Mouse (Mus musculus): ENCODE measurements at regions not wholly inside any gene's neighbourhood (a gene's known extent, or its start where the extent isn't known, plus 50 kb on each side); places are given as distances from the start of the nearest gene placed in this dataset.

DNA sequence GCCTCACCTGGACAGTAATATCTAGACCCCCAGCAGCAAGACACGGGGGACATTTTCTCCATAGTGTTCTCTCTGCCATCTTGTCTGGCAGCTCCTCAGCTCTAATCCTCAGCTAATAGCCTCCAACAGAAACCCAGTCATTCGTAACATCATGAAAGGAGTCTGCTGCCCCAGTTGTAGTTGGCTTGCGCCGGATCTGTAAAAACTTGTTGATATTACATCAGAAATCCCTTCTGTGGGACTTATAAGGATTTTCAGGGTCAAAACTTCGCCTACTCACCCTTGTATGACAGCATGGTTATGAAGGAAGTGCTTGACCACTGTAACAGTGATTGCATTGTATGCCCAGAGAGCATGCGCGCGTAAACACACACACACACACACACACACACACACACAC lies 96.8 kb upstream of the Fat1 start:
- Histone ChIP-seq H3K4me1 (ENCODE audit: control insufficient read depth, insufficient read depth, low read length) (no peaks in the 10 kb centered on the region), H3K36me3 (ENCODE audit: control insufficient read depth, insufficient read depth, low read length) (no peaks in the 10 kb centered on the region), H3K4me3 (ENCODE audit: control insufficient read depth, low read depth, low read length) (no peak overlapping the region), H3K27ac (ENCODE audit: control insufficient read depth, insufficient read depth, low read depth, low read length) (no peak overlapping the region), H3K27me3 (ENCODE audit: control insufficient read depth, insufficient read depth, low read length) (no peaks in the 10 kb centered on the region)
- TF ChIP-seq POLR2A (IDR thresholded peaks at IDR 0.05; ENCODE audit: control insufficient read depth, low read depth, low read length) (no peak), CTCF (IDR thresholded peaks at IDR 0.05; ENCODE audit: control insufficient read depth, insufficient read depth, insufficient replicate concordance, low read depth, low read length) (no peak)

DNA sequence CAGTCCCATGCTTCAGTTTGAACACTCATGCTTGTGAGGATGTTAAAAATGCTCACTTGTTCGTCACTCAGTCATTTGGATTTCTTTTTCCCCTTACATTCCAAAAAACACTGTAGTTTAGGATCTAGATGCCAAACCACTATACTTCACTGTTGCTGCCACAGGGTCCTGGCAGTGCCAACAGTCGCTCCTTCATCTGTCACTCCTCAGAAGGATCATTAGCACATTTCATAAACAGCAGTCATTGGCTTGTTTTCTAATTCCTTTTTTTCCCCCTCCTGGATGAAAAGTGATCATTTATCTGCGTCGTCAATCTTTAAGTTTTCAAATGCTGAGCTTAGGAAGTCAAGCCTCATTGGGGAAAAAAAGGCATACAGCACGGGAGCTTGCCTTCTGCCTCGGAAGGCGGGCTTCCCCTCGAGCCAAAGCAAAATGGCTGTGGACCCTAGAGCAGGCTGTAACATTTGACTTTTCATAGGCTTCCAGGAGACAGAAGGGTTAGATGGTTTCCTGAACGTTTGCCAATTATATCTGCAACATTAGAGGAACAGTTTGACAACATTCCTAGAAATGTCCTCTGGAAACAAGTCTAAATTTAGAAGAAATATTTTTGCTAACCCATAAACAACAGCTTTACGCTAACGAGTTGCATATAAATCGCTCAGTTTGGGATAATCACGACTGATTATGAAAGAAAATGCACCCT lies 95.6 kb upstream of the Fat1 start:
- no peak for TF ChIP-seq POLR2A (IDR thresholded peaks at IDR 0.05; ENCODE audit: control insufficient read depth, low read depth, low read length)
- TF ChIP-seq CTCF (IDR thresholded peaks at IDR 0.05; ENCODE audit: control insufficient read depth, insufficient read depth, insufficient replicate concordance, low read depth, low read length), result no peak
- Histone ChIP-seq H3K4me1 (ENCODE audit: control insufficient read depth, insufficient read depth, low read length) (no peaks in the 10 kb centered on the region), H3K27me3 (ENCODE audit: control insufficient read depth, insufficient read depth, low read length) (no peaks in the 10 kb centered on the region), H3K4me3 (ENCODE audit: control insufficient read depth, low read depth, low read length) (no peak overlapping the region), H3K27ac (ENCODE audit: control insufficient read depth, insufficient read depth, low read depth, low read length) (no peak overlapping the region), H3K36me3 (ENCODE audit: control insufficient read depth, insufficient read depth, low read length) (no peaks in the 10 kb centered on the region)

DNA sequence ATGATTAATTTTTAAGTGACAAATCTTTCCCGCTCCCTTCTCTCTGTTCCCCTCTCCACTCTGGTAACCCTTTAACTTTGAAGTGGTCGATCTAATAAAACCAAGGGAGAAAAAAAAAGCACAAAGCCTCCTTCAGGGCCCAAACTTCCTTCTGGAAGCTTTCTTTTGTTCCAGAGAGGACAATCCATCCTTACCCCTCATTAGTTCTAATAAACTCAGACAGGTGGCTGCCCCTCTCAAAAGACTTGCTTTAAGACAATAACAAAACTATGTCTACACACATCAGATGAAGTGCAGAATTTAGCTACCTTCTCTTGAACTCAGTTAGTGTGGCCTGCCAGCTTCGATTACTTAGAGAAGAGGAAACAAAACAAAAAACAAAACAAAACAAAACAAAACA lies 94.6 kb upstream of the Fat1 start:
- Histone ChIP-seq H3K36me3 (ENCODE audit: control insufficient read depth, insufficient read depth, low read length) (no peaks in the 10 kb centered on the region), H3K4me1 (ENCODE audit: control insufficient read depth, insufficient read depth, low read length) (no peaks in the 10 kb centered on the region), H3K27ac (ENCODE audit: control insufficient read depth, insufficient read depth, low read depth, low read length) (no peak overlapping the region), H3K27me3 (ENCODE audit: control insufficient read depth, insufficient read depth, low read length) (no peaks in the 10 kb centered on the region), H3K4me3 (ENCODE audit: control insufficient read depth, low read depth, low read length) (no peak overlapping the region)
- TF ChIP-seq CTCF (IDR thresholded peaks at IDR 0.05; ENCODE audit: control insufficient read depth, insufficient read depth, insufficient replicate concordance, low read depth, low read length) (no peak), POLR2A (IDR thresholded peaks at IDR 0.05; ENCODE audit: control insufficient read depth, low read depth, low read length) (no peak)

DNA sequence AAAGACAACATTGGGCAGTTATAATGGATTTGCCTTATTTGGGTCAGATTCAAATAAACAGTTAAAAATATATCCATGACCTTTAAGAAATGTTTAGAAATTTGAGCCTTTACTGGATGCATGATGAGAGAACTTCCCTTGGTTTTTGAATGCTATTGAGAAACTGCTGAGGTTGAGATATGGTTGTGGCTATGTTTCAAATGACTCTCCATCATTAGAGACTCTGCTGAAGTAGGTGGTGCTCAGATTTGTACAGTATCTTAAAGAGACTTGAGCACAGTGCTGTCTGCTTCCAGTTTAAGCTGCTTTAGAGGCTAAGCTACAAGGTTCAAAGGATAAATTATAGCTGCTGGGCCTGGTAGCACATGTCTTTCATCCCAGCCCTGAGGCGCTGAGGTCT lies 90.9 kb upstream of the Fat1 start:
- no peak overlapping the region for H3K27ac ChIP-seq (ENCODE audit: control insufficient read depth, insufficient read depth, low read depth, low read length)
- TF ChIP-seq POLR2A (IDR thresholded peaks at IDR 0.05; ENCODE audit: control insufficient read depth, low read depth, low read length) (no peak), CTCF (IDR thresholded peaks at IDR 0.05; ENCODE audit: control insufficient read depth, insufficient read depth, insufficient replicate concordance, low read depth, low read length) (no peak)
- H3K4me1 ChIP-seq (ENCODE audit: control insufficient read depth, insufficient read depth, low read length), result no peaks in the 10 kb centered on the region
- no peaks in the 10 kb centered on the region for H3K36me3 ChIP-seq (ENCODE audit: control insufficient read depth, insufficient read depth, low read length)
- H3K4me3 ChIP-seq (ENCODE audit: control insufficient read depth, low read depth, low read length), result no peak overlapping the region
- H3K27me3 ChIP-seq (ENCODE audit: control insufficient read depth, insufficient read depth, low read length), result no peaks in the 10 kb centered on the region

DNA sequence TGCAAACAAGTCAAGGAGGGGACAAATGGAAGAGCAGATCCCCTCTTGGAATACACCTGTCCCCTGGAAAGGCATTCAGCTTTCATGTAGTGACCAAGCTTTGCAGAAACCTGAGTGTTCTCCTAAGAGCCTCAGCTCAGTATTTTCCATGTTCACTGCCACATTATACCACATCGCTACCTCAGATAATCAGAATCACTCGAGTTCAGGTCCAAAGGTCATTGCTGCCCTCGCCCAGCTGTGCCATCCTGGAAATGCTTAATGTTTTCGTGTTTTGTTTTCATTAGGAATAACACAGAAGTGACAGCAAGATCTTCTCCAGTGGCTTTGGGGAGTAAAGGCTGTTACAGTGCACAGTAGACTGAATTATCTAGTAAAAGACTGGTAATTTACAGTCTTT lies 83.0 kb upstream of the Fat1 start:
- TF ChIP-seq CTCF (IDR thresholded peaks at IDR 0.05; ENCODE audit: control insufficient read depth, insufficient read depth, insufficient replicate concordance, low read depth, low read length) (no peak), POLR2A (IDR thresholded peaks at IDR 0.05; ENCODE audit: control insufficient read depth, low read depth, low read length) (no peak)

DNA sequence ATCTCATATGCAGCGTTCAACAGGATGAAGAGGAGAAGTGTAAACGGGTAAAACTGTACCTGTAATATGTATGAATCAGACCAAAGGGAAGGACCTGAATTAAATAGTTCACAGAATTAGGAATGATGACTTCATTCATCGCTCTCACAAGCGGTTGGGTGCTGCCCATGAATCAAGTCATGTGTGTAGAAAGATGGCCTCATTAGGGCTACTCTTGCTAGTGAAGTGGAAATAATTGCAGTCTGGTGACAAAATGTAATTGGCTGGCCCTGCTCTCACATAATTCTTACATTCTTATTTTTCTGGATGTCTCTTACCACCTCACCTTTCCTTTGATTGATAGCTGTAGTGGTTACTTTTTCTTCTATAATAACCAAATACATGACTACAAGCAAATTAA lies 80.1 kb upstream of the Fat1 start:
- Histone ChIP-seq H3K4me1 (ENCODE audit: control insufficient read depth, insufficient read depth, low read length) (no peaks in the 10 kb centered on the region), H3K27me3 (ENCODE audit: control insufficient read depth, insufficient read depth, low read length) (no peaks in the 10 kb centered on the region), H3K4me3 (ENCODE audit: control insufficient read depth, low read depth, low read length) (no peak overlapping the region), H3K27ac (ENCODE audit: control insufficient read depth, insufficient read depth, low read depth, low read length) (no peak overlapping the region), H3K36me3 (ENCODE audit: control insufficient read depth, insufficient read depth, low read length) (no peaks in the 10 kb centered on the region)
- no peak for TF ChIP-seq POLR2A (IDR thresholded peaks at IDR 0.05; ENCODE audit: control insufficient read depth, low read depth, low read length)
- no peak for TF ChIP-seq CTCF (IDR thresholded peaks at IDR 0.05; ENCODE audit: control insufficient read depth, insufficient read depth, insufficient replicate concordance, low read depth, low read length)

More for the DNA sequence above, 83.0 kb upstream of the Fat1 start:
- Histone ChIP-seq H3K36me3 (ENCODE audit: control insufficient read depth, insufficient read depth, low read length) (no peaks in the 10 kb centered on the region), H3K4me1 (ENCODE audit: control insufficient read depth, insufficient read depth, low read length) (no peaks in the 10 kb centered on the region), H3K4me3 (ENCODE audit: control insufficient read depth, low read depth, low read length) (no peak overlapping the region), H3K27me3 (ENCODE audit: control insufficient read depth, insufficient read depth, low read length) (no peaks in the 10 kb centered on the region), H3K27ac (ENCODE audit: control insufficient read depth, insufficient read depth, low read depth, low read length) (no peak overlapping the region)

DNA sequence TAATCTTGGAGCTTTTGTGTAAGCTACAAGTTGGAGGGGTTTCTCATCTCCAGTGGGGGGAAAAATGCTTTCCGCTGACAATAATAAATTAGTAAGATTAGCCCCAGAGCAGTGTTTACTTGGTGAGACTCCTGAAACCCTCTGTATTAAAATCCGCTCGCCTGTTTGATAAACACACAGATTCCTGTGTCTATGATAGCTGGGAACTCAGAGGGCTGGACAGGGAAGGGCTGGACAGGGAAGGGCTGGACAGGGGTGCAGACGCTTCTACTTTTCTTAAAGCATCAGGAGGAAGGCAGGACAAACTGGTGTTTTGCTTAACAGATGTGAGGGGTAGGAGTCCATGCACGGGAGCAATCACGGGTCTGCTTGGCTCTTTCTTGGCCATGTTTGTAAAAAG lies 68.0 kb upstream of the Fat1 start:
- no peak overlapping the region for H3K27ac ChIP-seq (ENCODE audit: control insufficient read depth, insufficient read depth, low read depth, low read length)
- no peaks in the 10 kb centered on the region for H3K27me3 ChIP-seq (ENCODE audit: control insufficient read depth, insufficient read depth, low read length)
- H3K4me1 ChIP-seq (ENCODE audit: control insufficient read depth, insufficient read depth, low read length), result no peaks in the 10 kb centered on the region
- no peaks in the 10 kb centered on the region for H3K36me3 ChIP-seq (ENCODE audit: control insufficient read depth, insufficient read depth, low read length)
- TF ChIP-seq CTCF (IDR thresholded peaks at IDR 0.05; ENCODE audit: control insufficient read depth, insufficient read depth, insufficient replicate concordance, low read depth, low read length), result no peak
- no peak for TF ChIP-seq POLR2A (IDR thresholded peaks at IDR 0.05; ENCODE audit: control insufficient read depth, low read depth, low read length)
- H3K4me3 ChIP-seq (ENCODE audit: control insufficient read depth, low read depth, low read length), result no peak overlapping the region
